Mouse (Mus musculus): ENCODE measurements around the gene Kif3a.

- no peak for TF ChIP-seq CTCF (IDR thresholded peaks at IDR 0.05; ENCODE audit: insufficient read depth, low read depth, low read length)
- peak; percentile 55 for TF ChIP-seq POLR2A (IDR thresholded peaks at IDR 0.05; ENCODE audit: insufficient read depth, low read depth, low read length)
Observed at GRCm38 (mm10) chr11:53519207-53520121, 47.7 kb upstream of the Kif3a start, which contains the start of gene Sept8.
